Mouse (Mus musculus) heart, embryonic 12.5 days (tissue): ENCODE measurements around the gene Mcoln3. TPM values are rescaled to one million over a fixed set of nuclear protein-coding genes. Genes with fewer than 3 reads are reported as not detected.

Source experiments
- ATAC-seq: fragments of 200-750 bp; cut with Nextera tagmentation; 2 replicates; pipeline ENCODE4 v1.8.0; 2017; ENCODE audit warnings: moderate TSS enrichment, moderate library complexity; ENCODE audit not compliant: insufficient number of reproducible peaks, low FRiP score
- H3K27ac ChIP-seq: fragments of 300-500 bp; sonication (generic); 2 replicates; pipeline ENCODE4 v1.5.1; 2016; ENCODE audit warnings: mild to moderate bottlenecking, moderate library complexity; ENCODE audit not compliant: poor library complexity, severe bottlenecking
- H3K27me3 ChIP-seq: fragments of 300-500 bp; sonication (generic); replicated peaks from 2 replicates; pipeline ENCODE4 v1.6.1; 2016; ENCODE audit warnings: mild to moderate bottlenecking, moderate library complexity
- H3K36me3 ChIP-seq: fragments of 300-500 bp; sonication (generic); 2 replicates; pipeline ENCODE4 v1.6.1; 2016; ENCODE audit warnings: mild to moderate bottlenecking, moderate library complexity
- H3K4me1 ChIP-seq: fragments of 300-500 bp; sonication (generic); replicated peaks from 2 replicates; pipeline ENCODE4 v1.6.1; 2016; ENCODE audit warnings: mild to moderate bottlenecking
- H3K4me2 ChIP-seq: fragments of 300-500 bp; sonication (generic); 2 replicates; pipeline ENCODE4 v1.6.1; 2016; ENCODE audit warnings: mild to moderate bottlenecking, moderate library complexity
- H3K4me3 ChIP-seq: fragments of 300-500 bp; sonication (generic); 2 replicates; pipeline ENCODE4 v1.5.1; 2016; ENCODE audit warnings: mild to moderate bottlenecking
- H3K9ac ChIP-seq: fragments of 300-500 bp; sonication (generic); 2 replicates; pipeline ENCODE4 v1.6.1; 2016; ENCODE audit warnings: mild to moderate bottlenecking, moderate library complexity
- H3K9me3 ChIP-seq: fragments of 300-500 bp; sonication (generic); replicated peaks from 2 replicates; pipeline ENCODE4 v1.6.1; 2016; ENCODE audit warnings: mild to moderate bottlenecking, moderate library complexity
- WGBS: fragments of 180-500 bp; shearing (Covaris S2); methylation state at CpG from one replicate; pipeline ENCODE4 v1.1.7; 2016; 5-methylcytosine and 5-hydroxymethylcytosine counted together
- polyA plus RNA-seq: library from polyadenylated mRNA; unstranded; fragments of >200 nt; fragmentation: Nextera tagmentation; extraction: Ambion mirVana; gene quantifications from 2 replicates; pipeline ENCODE4 v1.2.1, GENCODE M21; 2016

Gene Mcoln3
- polyA plus RNA-seq, 1 experiment from 2014 or later, result 0.66 TPM

- no peak for ATAC-seq
- Histone ChIP-seq H3K4me3 (0 out of 2 replicates have a peak overlapping the region, but pooled peaks have one; percentile 17), H3K9ac (no peak overlapping the region), H3K36me3 (no peaks in the 10 kb centered on the region), H3K4me2 (peak overlapping the region; percentile 58), H3K27me3 (no peaks in the 10 kb centered on the region), H3K27ac (no peak overlapping the region), H3K9me3 (no peaks in the 10 kb centered on the region), H3K4me1 (peaks cover 16% of the 10 kb centered on the region; the same call in 1 of the 2 replicates)
- 49% methylated on average over 7 of the region's 7 CpGs for WGBS
Measured at GRCm38 (mm10) chr3:146177295-146177694, 60.0 kb downstream of the Mcoln3 start.

- peaks cover 16% of the 10 kb centered on the region; the same call in 1 of the 2 replicates for H3K4me1 ChIP-seq
- 0 out of 2 replicates have a peak overlapping the region, but pooled peaks have one; percentile 1 for H3K9ac ChIP-seq
- H3K4me2 ChIP-seq, result peak overlapping the region; percentile 58
- H3K4me3 ChIP-seq, result peak overlapping the region; percentile 17
- 5% methylated on average over 16 of the region's 16 CpGs for WGBS
- H3K9me3 ChIP-seq, result no peaks in the 10 kb centered on the region
- no peak overlapping the region for H3K27ac ChIP-seq
- no peaks in the 10 kb centered on the region for H3K36me3 ChIP-seq
- no peak for ATAC-seq
- H3K27me3 ChIP-seq, result no peaks in the 10 kb centered on the region
Measured at GRCm38 (mm10) chr3:146177748-146178582, 60.7 kb downstream of the Mcoln3 start.

- H3K9me3 ChIP-seq, result no peaks in the 10 kb centered on the region
- no peak overlapping the region for H3K9ac ChIP-seq
- WGBS, result 35% methylated on average over 2 of the region's 2 CpGs
- H3K4me3 ChIP-seq, result no peak overlapping the region
- ATAC-seq, result no peak
- H3K27ac ChIP-seq, result no peak overlapping the region
- no peak overlapping the region for H3K4me2 ChIP-seq
- peaks cover 19% of the 10 kb centered on the region; the same call in 1 of the 2 replicates for H3K4me1 ChIP-seq
- no peaks in the 10 kb centered on the region for H3K27me3 ChIP-seq
- H3K36me3 ChIP-seq, result no peaks in the 10 kb centered on the region
Measured at GRCm38 (mm10) chr3:146180341-146180740, 63.1 kb downstream of the Mcoln3 start.

DNA sequence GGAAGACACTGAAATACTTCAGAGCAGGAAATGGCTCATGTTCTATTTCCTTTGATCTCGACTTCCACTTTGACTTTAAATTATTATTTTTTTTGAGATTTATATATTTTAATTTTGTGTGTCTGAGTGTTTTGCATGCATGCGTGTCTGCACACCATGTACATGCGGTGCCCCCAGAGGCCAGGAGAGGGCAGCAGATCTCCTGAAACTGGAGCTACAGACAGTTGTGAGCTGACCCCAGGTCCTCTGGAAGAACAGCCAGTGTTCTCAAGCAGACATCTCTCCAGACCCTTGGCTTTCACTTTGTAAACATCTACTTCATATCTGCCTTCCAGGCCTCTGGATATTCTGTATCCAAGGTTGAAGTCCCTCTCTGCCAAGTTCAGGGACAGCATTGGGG, 63.7 kb downstream of the Mcoln3 start:
- WGBS, result 30% methylated on average over 3 of the region's 3 CpGs
- no peak overlapping the region for H3K4me2 ChIP-seq
- no peaks in the 10 kb centered on the region for H3K9me3 ChIP-seq
- peaks cover 23% of the 10 kb centered on the region; the same call in 1 of the 2 replicates for H3K4me1 ChIP-seq
- H3K36me3 ChIP-seq, result no peaks in the 10 kb centered on the region
- H3K9ac ChIP-seq, result no peak overlapping the region
- no peak for ATAC-seq
- H3K27me3 ChIP-seq, result no peaks in the 10 kb centered on the region
- H3K4me3 ChIP-seq, result no peak overlapping the region
- H3K27ac ChIP-seq, result no peak overlapping the region

- 0 out of 2 replicates have a peak overlapping the region, but pooled peaks have one; percentile 29 for H3K9ac ChIP-seq
- no peak overlapping the region for H3K4me2 ChIP-seq
- no peaks in the 10 kb centered on the region for H3K27me3 ChIP-seq
- no peak overlapping the region for H3K4me3 ChIP-seq
- no peak overlapping the region for H3K27ac ChIP-seq
- no peaks in the 10 kb centered on the region for H3K36me3 ChIP-seq
- H3K4me1 ChIP-seq, result peaks cover 8% of the 10 kb centered on the region; the same call in 1 of the 2 replicates
- 24% methylated on average over 13 of the region's 13 CpGs for WGBS
- H3K9me3 ChIP-seq, result 0 out of 2 replicates have a peak, but pooled peaks cover 4% of the 10 kb centered on the region
- ATAC-seq, result peak; percentile 46; the same call in 1 of the 2 replicates
Measured at GRCm38 (mm10) chr3:146184992-146185657, 67.9 kb downstream of the Mcoln3 start.

DNA sequence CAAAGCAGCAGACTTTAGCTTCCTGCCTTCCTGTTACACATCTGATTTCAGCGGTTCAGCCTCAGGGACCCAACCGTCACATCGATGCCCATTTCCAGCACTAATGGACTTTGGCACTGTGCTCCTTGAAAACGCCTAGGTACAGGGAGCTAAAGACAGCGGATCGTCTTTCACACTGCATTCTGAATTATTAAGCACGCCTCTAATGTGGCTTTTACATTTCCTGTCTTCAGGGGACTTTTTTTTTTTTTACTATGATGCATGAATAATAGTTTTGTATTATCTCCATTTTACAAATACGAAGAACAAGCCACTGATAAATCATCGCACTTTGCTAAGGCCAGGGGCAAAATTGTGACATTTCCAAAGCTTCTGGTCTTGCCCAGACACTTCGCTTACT, 68.8 kb downstream of the Mcoln3 start:
- no peak overlapping the region for H3K9ac ChIP-seq
- no peak overlapping the region for H3K4me3 ChIP-seq
- 90% methylated on average over 10 of the region's 10 CpGs for WGBS
- no peaks in the 10 kb centered on the region for H3K36me3 ChIP-seq
- no peak overlapping the region for H3K4me2 ChIP-seq
- no peak for ATAC-seq
- H3K9me3 ChIP-seq, result 0 out of 2 replicates have a peak, but pooled peaks cover 4% of the 10 kb centered on the region
- peaks cover 7% of the 10 kb centered on the region; the same call in 1 of the 2 replicates for H3K4me1 ChIP-seq
- no peak overlapping the region for H3K27ac ChIP-seq
- H3K27me3 ChIP-seq, result no peaks in the 10 kb centered on the region

- no peak for ATAC-seq
- no peak overlapping the region for H3K4me2 ChIP-seq
- no peaks in the 10 kb centered on the region for H3K27me3 ChIP-seq
- H3K9ac ChIP-seq, result no peak overlapping the region
- H3K9me3 ChIP-seq, result 0 out of 2 replicates have a peak, but pooled peaks cover 4% of the 10 kb centered on the region
- H3K4me1 ChIP-seq, result peaks cover 15% of the 10 kb centered on the region
- H3K4me3 ChIP-seq, result no peak overlapping the region
- WGBS, result 64% methylated on average over 10 of the region's 10 CpGs
- no peak overlapping the region for H3K27ac ChIP-seq
- no peaks in the 10 kb centered on the region for H3K36me3 ChIP-seq
Measured at GRCm38 (mm10) chr3:146189933-146190332, 72.7 kb downstream of the Mcoln3 start.

Other genes with a start within 250 kb of the Mcoln3 start
- 42.9 and 43.1 TPM in 2 replicates for gene Bcl10, start 194.6 kb upstream of the Mcoln3 start, polyA plus RNA-seq
- gene 2410004B18Rik, start 179.4 kb upstream of the Mcoln3 start, polyA plus RNA-seq, result 46.6 and 47.2 TPM in 2 replicates
- gene Syde2, start 129.6 kb upstream of the Mcoln3 start, polyA plus RNA-seq, result 7.3 and 7.5 TPM in 2 replicates
- not detected in 2 replicates for gene Wdr63, start 9.3 kb upstream of the Mcoln3 start, polyA plus RNA-seq
- gene Mcoln2, start 32.4 kb downstream of the Mcoln3 start, polyA plus RNA-seq, result 0.19 and 0.57 TPM in 2 replicates
- gene Lpar3, start 103.5 kb downstream of the Mcoln3 start, polyA plus RNA-seq, result 65.0 and 65.8 TPM in 2 replicates